Mouse (Mus musculus) testis, adult 2 months (tissue): ENCODE measurements around the gene Gm49387.

ENCODE experiments used
- CTCF ChIP-seq: fragments of 200-500 bp; IDR thresholded peaks from 2 replicates; pipeline ENCODE4 v1.5.1; 2012; ENCODE audit warnings: low read depth, mild to moderate bottlenecking, inconsistent platforms, low read length, moderate library complexity; ENCODE audit not compliant: control insufficient read depth, insufficient read depth, insufficient replicate concordance
- POLR2A ChIP-seq: fragments of 200-500 bp; IDR thresholded peaks from 2 replicates; pipeline ENCODE4 v1.6.1; 2012; ENCODE audit warnings: low read depth, mild to moderate bottlenecking, inconsistent platforms, low read length, moderate library complexity; ENCODE audit not compliant: control insufficient read depth

GRCm38 (mm10) chr14:31531506-31532148, 109.1 kb downstream of the Gm49387 start:
- TF ChIP-seq CTCF = no peak
- TF ChIP-seq POLR2A = no peak
